Mouse (Mus musculus) midbrain, postnatal 0 days (tissue): ENCODE measurements around the gene Olfr8. TPM values are rescaled to one million over a fixed set of nuclear protein-coding genes. Genes with fewer than 3 reads are reported as not detected.
"Not testable (repeated sequence)": the region's sequence is repeated elsewhere in the genome, so short reads cannot be mapped to it uniquely, and the experiment has no call there.

Source experiments
- ATAC-seq: fragments of 200-750 bp; cut with Nextera tagmentation; 2 replicates; pipeline ENCODE4 v1.8.0; 2017; ENCODE audit warnings: moderate number of reproducible peaks, mild to moderate bottlenecking, moderate TSS enrichment, moderate library complexity; ENCODE audit not compliant: low FRiP score
- DNase-seq: peaks from one replicate; pipeline ENCODE4 v3.0.0-alpha.2; 2015; ENCODE audit warnings: low spot score
- H3K27ac ChIP-seq: fragments of 300-500 bp; sonication (generic); 2 replicates; pipeline ENCODE4 v1.5.1; 2014; ENCODE audit warnings: low read depth, mild to moderate bottlenecking, low read length, mixed read lengths
- H3K27me3 ChIP-seq: fragments of 300-500 bp; sonication (generic); 2 replicates; pipeline ENCODE4 v1.6.1; 2014; ENCODE audit warnings: low read length, control low read depth, mixed read lengths; ENCODE audit not compliant: insufficient read depth
- H3K36me3 ChIP-seq: fragments of 300-500 bp; sonication (generic); 2 replicates; pipeline ENCODE4 v1.6.1; 2014; ENCODE audit warnings: low read length, control low read depth, mixed read lengths; ENCODE audit not compliant: insufficient read depth
- H3K4me1 ChIP-seq: fragments of 300-500 bp; sonication (generic); 2 replicates; pipeline ENCODE4 v1.6.1; 2014; ENCODE audit warnings: mild to moderate bottlenecking, control low read depth, antibody characterized with exemption, low read length, mixed read lengths; ENCODE audit not compliant: insufficient read depth
- H3K4me2 ChIP-seq: fragments of 300-500 bp; sonication (generic); 2 replicates; pipeline ENCODE4 v1.6.1; 2014; ENCODE audit warnings: low read depth, mild to moderate bottlenecking, low read length, mixed read lengths; ENCODE audit not compliant: poor library complexity, severe bottlenecking
- H3K4me3 ChIP-seq: fragments of 300-500 bp; sonication (generic); 2 replicates; pipeline ENCODE4 v1.5.1; 2014; ENCODE audit warnings: low read depth, mild to moderate bottlenecking, low read length, moderate library complexity
- H3K9ac ChIP-seq: fragments of 300-500 bp; sonication (generic); replicated peaks from 2 replicates; pipeline ENCODE4 v1.6.1; 2014; ENCODE audit warnings: mild to moderate bottlenecking, low read length, moderate library complexity, mixed read lengths; ENCODE audit not compliant: poor library complexity, severe bottlenecking
- H3K9me3 ChIP-seq: fragments of 300-500 bp; sonication (generic); 2 replicates; pipeline ENCODE4 v1.6.1; 2016; ENCODE audit warnings: low read length, control low read depth
- CTCF ChIP-seq: IDR thresholded peaks from 2 replicates; pipeline ENCODE4 v1.5.1; 2016; ENCODE audit warnings: antibody characterized with exemption, mild to moderate bottlenecking
- WGBS: fragments of 180-500 bp; shearing (Covaris S2); extraction: QIAGEN DNeasy Blood & Tissue Kit; methylation state at CpG from one replicate; pipeline ENCODE4 v1.1.7; 2014; 5-methylcytosine and 5-hydroxymethylcytosine counted together
- polyA plus RNA-seq: library from polyadenylated mRNA; unstranded; fragments of >200 nt; fragmentation: Nextera tagmentation; extraction: Ambion mirVana; gene quantifications from 2 replicates; pipeline ENCODE4 v1.2.1, GENCODE M21; 2015
- total RNA-seq: library from RNA; depleted of rRNA; stranded (reverse); fragments of >200 nt; gene quantifications from 2 replicates; pipeline ENCODE4 v1.2.3, GENCODE M21; 2014; rRNA removed

The Olfr8 gene
- total RNA-seq (not detected in 2 replicates), polyA plus RNA-seq (not detected in 2 replicates)

DNA sequence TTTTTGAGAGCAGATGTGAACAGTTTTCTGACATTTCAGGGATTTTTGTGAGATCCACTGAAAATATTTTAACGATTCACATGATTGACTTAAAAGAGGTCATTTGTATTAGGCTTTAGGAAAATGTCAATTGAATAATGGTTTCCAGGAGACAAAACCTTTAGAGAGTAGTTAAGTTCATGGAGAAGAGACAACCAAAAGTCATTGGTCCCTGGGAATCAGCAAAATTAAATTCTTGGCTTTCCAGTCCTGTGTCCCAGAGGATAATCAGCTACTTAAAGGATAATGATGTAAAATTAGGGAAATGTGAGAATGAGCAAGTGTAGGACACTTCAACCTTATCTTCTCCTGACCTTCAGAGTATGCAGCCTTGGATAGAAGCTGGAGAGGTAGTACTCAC is at the start of gene Olfr8:
Gene Olfr8, plus strand, starts transcription at position 301 of the 400 bp plus-strand sequence.
- not testable (repeated sequence) for H3K27me3 ChIP-seq, H3K4me2 ChIP-seq, DNase-seq, H3K36me3 ChIP-seq, ATAC-seq, H3K4me1 ChIP-seq, H3K9me3 ChIP-seq, H3K27ac ChIP-seq, H3K9ac ChIP-seq, H3K4me3 ChIP-seq
- 91% methylated on average over 1 of the region's 1 CpGs for WGBS

DNA sequence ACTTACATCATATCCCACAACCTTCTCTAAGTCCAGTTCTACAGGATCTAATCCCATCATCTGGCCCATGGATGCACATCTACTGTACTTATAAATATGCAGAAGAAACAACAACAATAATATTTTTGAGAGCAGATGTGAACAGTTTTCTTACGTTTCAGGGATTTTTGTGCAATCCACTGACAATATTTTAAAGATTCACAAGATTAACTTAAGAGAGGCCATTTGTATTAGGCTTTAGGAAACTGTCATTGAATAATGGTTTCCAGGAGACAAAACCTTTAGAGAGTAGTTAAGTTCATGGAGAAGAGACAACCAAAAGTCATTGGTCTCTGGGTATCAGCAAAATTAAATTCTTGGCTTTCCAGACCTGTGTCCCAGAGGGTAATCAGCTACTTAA is 37.6 kb upstream of the Olfr8 start, which contains the start of gene Olfr1354:
Gene Olfr1354, plus strand, starts transcription at position 301 of the 400 bp plus-strand sequence.
- not testable (repeated sequence) for H3K27me3 ChIP-seq, H3K4me3 ChIP-seq, H3K4me1 ChIP-seq, H3K27ac ChIP-seq, H3K36me3 ChIP-seq, ATAC-seq, H3K4me2 ChIP-seq, H3K9me3 ChIP-seq, DNase-seq, H3K9ac ChIP-seq
- WGBS: 74% methylated on average over 1 of the region's 1 CpGs

GRCm38 (mm10) chr10:78963009-78963408 is 12.6 kb downstream of the Olfr8 start, which contains the start of gene Olfr1353:
TSS of gene Olfr1353 (plus strand) at chr10:78963309.
- ATAC-seq, H3K4me1 ChIP-seq, H3K4me3 ChIP-seq, H3K9me3 ChIP-seq, H3K27me3 ChIP-seq, H3K36me3 ChIP-seq, DNase-seq, H3K4me2 ChIP-seq, H3K9ac ChIP-seq, H3K27ac ChIP-seq: not testable (repeated sequence)

GRCm38 (mm10) chr10:78980750-78981149 is 30.3 kb downstream of the Olfr8 start, which contains the start of gene Olfr1352:
TSS of gene Olfr1352 (plus strand) at chr10:78981050.
- DNase-seq (no peak), ATAC-seq (no peak)
- H3K4me1 ChIP-seq: no peaks in the 10 kb centered on the region
- no peaks in the 10 kb centered on the region for H3K9me3 ChIP-seq
- H3K27me3 ChIP-seq: no peaks in the 10 kb centered on the region
- no peak within 1 kb of the TSS for H3K27ac ChIP-seq
- H3K36me3 ChIP-seq: no peaks in the 10 kb centered on the region
- TF ChIP-seq CTCF: no peak
- H3K4me2 ChIP-seq: no peak within 1 kb of the TSS
- no peak within 1 kb of the TSS for H3K4me3 ChIP-seq
- no peak within 1 kb of the TSS for H3K9ac ChIP-seq

Other genes with a start within 250 kb of the Olfr8 start
- 0.44 TPM in 1 of 2 replicates, not detected in the other for gene Casp14, start 232.3 kb upstream of the Olfr8 start, total RNA-seq
- not detected in 2 replicates for gene Casp14, start 232.3 kb upstream of the Olfr8 start, polyA plus RNA-seq
- 0.22 TPM in 1 of 2 replicates, not detected in the other for gene Ccdc105, start 197.6 kb upstream of the Olfr8 start, total RNA-seq
- gene Ccdc105, start 197.6 kb upstream of the Olfr8 start, polyA plus RNA-seq: 0.23 and 0.26 TPM in 2 replicates
- 45.9 and 66.1 TPM in 2 replicates for gene Slc1a6, start 170.1 kb upstream of the Olfr8 start, total RNA-seq
- gene Slc1a6, start 170.1 kb upstream of the Olfr8 start, polyA plus RNA-seq: 30.7 and 33.4 TPM in 2 replicates
- gene Olfr1356, start 98.5 kb upstream of the Olfr8 start, total RNA-seq: not detected in 2 replicates
- gene Olfr1356, start 98.5 kb upstream of the Olfr8 start, polyA plus RNA-seq: 0.05 TPM in 1 of 2 replicates, not detected in the other
- gene Olfr1355, start 75.1 kb upstream of the Olfr8 start, total RNA-seq: not detected in 2 replicates
- not detected in 2 replicates for gene Olfr1355, start 75.1 kb upstream of the Olfr8 start, polyA plus RNA-seq
- not detected in 2 replicates for gene Olfr1354, start 37.5 kb upstream of the Olfr8 start, total RNA-seq
- gene Olfr1354, start 37.5 kb upstream of the Olfr8 start, polyA plus RNA-seq: not detected in 2 replicates
- gene Olfr1353, start 12.7 kb downstream of the Olfr8 start, total RNA-seq: not detected in 2 replicates
- gene Olfr1353, start 12.7 kb downstream of the Olfr8 start, polyA plus RNA-seq: not detected in 2 replicates
- not detected in 2 replicates for gene Olfr1352, start 30.4 kb downstream of the Olfr8 start, total RNA-seq
- 0.10 TPM in 1 of 2 replicates, not detected in the other for gene Olfr1352, start 30.4 kb downstream of the Olfr8 start, polyA plus RNA-seq
- gene Olfr1351, start 61.8 kb downstream of the Olfr8 start, total RNA-seq: not detected in 2 replicates
- not detected in 2 replicates for gene Olfr1351, start 61.8 kb downstream of the Olfr8 start, polyA plus RNA-seq
- gene Olfr57, start 78.1 kb downstream of the Olfr8 start, total RNA-seq: not detected in 2 replicates
- gene Olfr57, start 78.1 kb downstream of the Olfr8 start, polyA plus RNA-seq: 0.33 and 0.72 TPM in 2 replicates
- gene 2610008E11Rik, start 147.0 kb downstream of the Olfr8 start, total RNA-seq: 22.9 and 35.1 TPM in 2 replicates
- 24.4 and 26.1 TPM in 2 replicates for gene 2610008E11Rik, start 147.0 kb downstream of the Olfr8 start, polyA plus RNA-seq
- gene Vmn2r80, start 198.1 kb downstream of the Olfr8 start, total RNA-seq: not detected in 2 replicates
- gene Vmn2r80, start 198.1 kb downstream of the Olfr8 start, polyA plus RNA-seq: not detected in 2 replicates